13 mouse cellular contexts compared by ENCODE assay signal in the genomic region with DNA sequence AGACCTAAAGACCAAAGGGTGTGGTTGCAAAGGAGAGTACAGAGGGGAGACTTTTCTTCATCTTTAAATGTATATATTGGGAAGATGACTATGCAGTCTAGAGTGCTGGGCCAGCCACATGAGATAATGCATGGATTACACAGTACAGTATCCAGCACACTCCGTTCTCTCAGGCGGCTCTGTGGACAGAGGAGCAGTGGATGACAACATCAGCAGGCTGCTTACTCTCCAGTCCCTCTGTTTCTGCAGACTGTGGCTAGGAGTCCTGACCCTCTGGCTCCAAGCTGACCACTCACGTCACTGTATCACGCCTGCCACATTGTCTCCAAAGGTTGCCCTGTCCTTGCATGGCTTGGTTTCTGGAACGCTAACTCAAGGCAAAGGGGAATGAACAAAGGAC.
DNase-seq lines count a peak whose midpoint lies in the region; ATAC-seq and TF ChIP-seq lines count a peak whose summit lies in the region.
"Had no signal": no experiment of that assay in that cellular context is flagged by ENCODE, and none has a peak within 500 bp of the region (broad histone marks: within the 10 kb centered on the region; RNA-seq: fewer than 3 reads in every experiment).

No protein-coding gene starts in this region.

- intact Hi-C loops in heart, postnatal 25 days (cut with DNase I), result no loop called here

- no peak for TF ChIP-seq CTCF in lung, postnatal 0 days (IDR thresholded peaks at IDR 0.05)
- no peak for TF ChIP-seq CTCF in stomach, postnatal 0 days (IDR thresholded peaks at IDR 0.05; ENCODE audit: low read depth)

- WGBS in heart, embryonic 10.5 days, result 65% methylated on average over 5 of the region's 5 CpGs
- WGBS in lung, postnatal 0 days, result 73% methylated on average over 5 of the region's 5 CpGs
- WGBS in heart, embryonic 11.5 days (ENCODE audit: insufficient replicate concordance), result 68% methylated on average over 5 of the region's 5 CpGs
- 76% methylated on average over 5 of the region's 5 CpGs for WGBS in stomach, postnatal 0 days

- H3K36me3 ChIP-seq in heart, embryonic 10.5 days, result no peaks in the 10 kb centered on the region
- H3K36me3 ChIP-seq in lung, postnatal 0 days (ENCODE audit: insufficient read depth, low read length), result no peaks in the 10 kb centered on the region
- H3K36me3 ChIP-seq in heart, embryonic 11.5 days (ENCODE audit: control insufficient read depth, insufficient read depth, low read length), result no peaks in the 10 kb centered on the region
- H3K36me3 ChIP-seq in stomach, postnatal 0 days (ENCODE audit: control insufficient read depth, insufficient read depth, low read length), result no peaks in the 10 kb centered on the region

- no peak overlapping the region for H3K4me3 ChIP-seq in heart, embryonic 10.5 days
- H3K4me3 ChIP-seq in lung, postnatal 0 days (ENCODE audit: low read depth, low read length), result no peak overlapping the region
- H3K4me3 ChIP-seq in heart, embryonic 11.5 days (ENCODE audit: low read depth, low read length), result no peak overlapping the region
- H3K4me3 ChIP-seq in stomach, postnatal 0 days (ENCODE audit: low read depth, low read length), result no peak overlapping the region
- H3K4me3 ChIP-seq: erythroblast, embryonic 14.5 days had no signal

- 0 out of 2 replicates have a peak, but pooled peaks cover 4% of the 10 kb centered on the region for H3K27me3 ChIP-seq in heart, embryonic 10.5 days (ENCODE audit: insufficient read depth, poor library complexity, severe bottlenecking)
- H3K27me3 ChIP-seq in lung, postnatal 0 days (replicated peaks; ENCODE audit: insufficient read depth, low read length), result no peaks in the 10 kb centered on the region
- no peaks in the 10 kb centered on the region for H3K27me3 ChIP-seq in heart, embryonic 11.5 days (ENCODE audit: control insufficient read depth, insufficient read depth, low read length)
- H3K27me3 ChIP-seq in stomach, postnatal 0 days (ENCODE audit: control insufficient read depth, insufficient read depth, low read length), result no peaks in the 10 kb centered on the region

- H3K9ac ChIP-seq in lung, postnatal 0 days (replicated peaks; ENCODE audit: low read depth), result no peak overlapping the region
- no peak overlapping the region for H3K9ac ChIP-seq in heart, embryonic 11.5 days (ENCODE audit: low read depth, low read length)
- no peak overlapping the region for H3K9ac ChIP-seq in stomach, postnatal 0 days (ENCODE audit: low read length)
- H3K9ac ChIP-seq: forebrain, postnatal 0 days had no signal

- DNase-seq in heart, embryonic 10.5 days (ENCODE audit: low spot score), result no peak
- no peak for DNase-seq in heart, postnatal 25 days (ENCODE audit: low spot score)
- DNase-seq in lung, postnatal 0 days (ENCODE audit: low spot score), result peak; percentile 23
- DNase-seq in lung, postnatal 14 days, result no peak
- DNase-seq in stomach, postnatal 0 days (ENCODE audit: low spot score), result no peak
- no peak for DNase-seq in left cerebral cortex, adult 9 months (ENCODE audit: low spot score in 2 of 2)
- DNase-seq: forebrain, postnatal 0 days; gastrocnemius, postnatal 25 days; liver; right cerebral cortex, postnatal 25 days had no signal

- H3K4me2 ChIP-seq in lung, postnatal 0 days (replicated peaks; ENCODE audit: low read depth, low read length), result no peak overlapping the region
- H3K4me2 ChIP-seq in heart, embryonic 11.5 days, result no peak overlapping the region
- H3K4me2 ChIP-seq in stomach, postnatal 0 days (replicated peaks; ENCODE audit: low read depth), result no peak overlapping the region

- peak; percentile 58 for ATAC-seq in lung, postnatal 0 days
- ATAC-seq in heart, embryonic 11.5 days (replicated peaks; ENCODE audit: insufficient number of reproducible peaks, low FRiP score, low TSS enrichment), result no peak
- ATAC-seq in stomach, postnatal 0 days (ENCODE audit: low FRiP score, low TSS enrichment), result peak; percentile 65
- ATAC-seq: forebrain, postnatal 0 days had no signal

- H3K27ac ChIP-seq in heart, embryonic 10.5 days, result peak overlapping the region; percentile 77; the same call in 1 of the 2 replicates
- no peak overlapping the region for H3K27ac ChIP-seq in lung, postnatal 0 days (ENCODE audit: low read length)
- H3K27ac ChIP-seq in heart, embryonic 11.5 days (ENCODE audit: low read depth, low read length), result peak overlapping the region; percentile 13; the same call in 1 of the 2 replicates
- H3K27ac ChIP-seq in stomach, postnatal 0 days (replicated peaks), result no peak overlapping the region
- H3K27ac ChIP-seq: macrophage had no signal

- no peaks in the 10 kb centered on the region for H3K9me3 ChIP-seq in heart, embryonic 10.5 days
- H3K9me3 ChIP-seq in lung, postnatal 0 days (ENCODE audit: low read length), result no peaks in the 10 kb centered on the region
- no peaks in the 10 kb centered on the region for H3K9me3 ChIP-seq in heart, embryonic 11.5 days (replicated peaks; ENCODE audit: control insufficient read depth, low read length)
- no peaks in the 10 kb centered on the region for H3K9me3 ChIP-seq in stomach, postnatal 0 days (ENCODE audit: control insufficient read depth, low read length)

- TF ChIP-seq EP300 in lung, postnatal 0 days (IDR thresholded peaks at IDR 0.05), result no peak
- TF ChIP-seq EP300 in stomach, postnatal 0 days (optimal IDR thresholded peaks at IDR 0.05), result no peak

- peaks cover 28% of the 10 kb centered on the region for H3K4me1 ChIP-seq in heart, embryonic 10.5 days
- no peaks in the 10 kb centered on the region; the same call in 1 of the 2 replicates for H3K4me1 ChIP-seq in lung, postnatal 0 days (ENCODE audit: insufficient read depth, low read depth, low read length)
- peaks cover 21% of the 10 kb centered on the region for H3K4me1 ChIP-seq in heart, embryonic 11.5 days (ENCODE audit: control insufficient read depth, insufficient read depth, low read length)
- H3K4me1 ChIP-seq in stomach, postnatal 0 days (replicated peaks; ENCODE audit: control insufficient read depth, insufficient read depth), result no peaks in the 10 kb centered on the region

Comparison
In these comparisons a context has a peak if more than half of its experiments do, and no peak if none do; other contexts are left out.
1. H3K27ac ChIP-seq: peak in heart, embryonic 10.5 days (single experiment) and heart, embryonic 11.5 days (single experiment); none in lung, postnatal 0 days (single experiment) and stomach, postnatal 0 days (single experiment).